Mouse (Mus musculus): ENCODE measurements around the gene Mapk10. TPM values are rescaled to one million over a fixed set of nuclear protein-coding genes. Genes with fewer than 3 reads are reported as not detected.
"Not testable (repeated sequence)": the region's sequence is repeated elsewhere in the genome, so short reads cannot be mapped to it uniquely, and the experiment has no call there.

The Mapk10 gene
- polyA plus RNA-seq, 2 experiments = 0.48 to 0.60 TPM

- no peak for DNase-seq (ENCODE audit: low spot score)
- WGBS = 74% methylated on average over 16 of the region's 16 CpGs
Measured at GRCm38 (mm10) chr5:102875628-102876027, 335.5 kb downstream of the Mapk10 start.

GRCm38 (mm10) chr5:102874605-102875298, 336.4 kb downstream of the Mapk10 start:
- H3K27me3 ChIP-seq (ENCODE audit: control insufficient read depth, insufficient read depth, low read length) = no peaks in the 10 kb centered on the region
- ATAC-seq (ENCODE audit: low FRiP score, low read depth) (no peak; the same call in 1 of the 2 replicates), DNase-seq (ENCODE audit: low spot score) (peak; percentile 82)
- no peak for TF ChIP-seq POLR2A (IDR thresholded peaks at IDR 0.05; ENCODE audit: borderline replicate concordance, extremely low read depth, insufficient read depth, insufficient read length)
- H3K4me3 ChIP-seq (replicated peaks; ENCODE audit: low read length) = no peak overlapping the region
- no peaks in the 10 kb centered on the region for H3K4me1 ChIP-seq (ENCODE audit: control insufficient read depth, insufficient read depth, low read length)
- H3K9me3 ChIP-seq (ENCODE audit: control insufficient read depth, low read length) = no peaks in the 10 kb centered on the region
- H3K9ac ChIP-seq (ENCODE audit: low read depth, low read length, severe bottlenecking) = no peak overlapping the region
- no peak overlapping the region for H3K4me2 ChIP-seq (replicated peaks; ENCODE audit: low read depth, low read length, severe bottlenecking)
- no peak overlapping the region for H3K27ac ChIP-seq (replicated peaks; ENCODE audit: low read depth, low read length)
- WGBS = 40% methylated on average over 11 of the region's 11 CpGs
- H3K36me3 ChIP-seq (ENCODE audit: control insufficient read depth, insufficient read depth, low read length) = no peaks in the 10 kb centered on the region

More at GRCm38 (mm10) chr5:102875628-102876027, 335.5 kb downstream of the Mapk10 start:
- no peak overlapping the region for H3K9ac ChIP-seq (ENCODE audit: low read depth, low read length, severe bottlenecking)
- H3K4me3 ChIP-seq (replicated peaks; ENCODE audit: low read length) = no peak overlapping the region
- H3K4me2 ChIP-seq (replicated peaks; ENCODE audit: low read depth, low read length, severe bottlenecking) = no peak overlapping the region
- no peak for ATAC-seq (ENCODE audit: low FRiP score, low read depth)
- no peak for TF ChIP-seq POLR2A (IDR thresholded peaks at IDR 0.05; ENCODE audit: borderline replicate concordance, extremely low read depth, insufficient read depth, insufficient read length)
- no peaks in the 10 kb centered on the region for H3K27me3 ChIP-seq (ENCODE audit: control insufficient read depth, insufficient read depth, low read length)
- no peak overlapping the region for H3K27ac ChIP-seq (replicated peaks; ENCODE audit: low read depth, low read length)
- no peaks in the 10 kb centered on the region for H3K4me1 ChIP-seq (ENCODE audit: control insufficient read depth, insufficient read depth, low read length)
- no peaks in the 10 kb centered on the region for H3K36me3 ChIP-seq (ENCODE audit: control insufficient read depth, insufficient read depth, low read length)
- H3K9me3 ChIP-seq (ENCODE audit: control insufficient read depth, low read length) = no peaks in the 10 kb centered on the region

- not testable (repeated sequence) for H3K27ac ChIP-seq (replicated peaks; ENCODE audit: low read depth, low read length); H3K36me3 ChIP-seq (ENCODE audit: control insufficient read depth, insufficient read depth, low read length); H3K9ac ChIP-seq (ENCODE audit: low read depth, low read length, severe bottlenecking); H3K9me3 ChIP-seq (ENCODE audit: control insufficient read depth, low read length); H3K4me1 ChIP-seq (ENCODE audit: control insufficient read depth, insufficient read depth, low read length); H3K27me3 ChIP-seq (ENCODE audit: control insufficient read depth, insufficient read depth, low read length); DNase-seq (ENCODE audit: low spot score); H3K4me2 ChIP-seq (replicated peaks; ENCODE audit: low read depth, low read length, severe bottlenecking); ATAC-seq (ENCODE audit: low FRiP score, low read depth); H3K4me3 ChIP-seq (replicated peaks; ENCODE audit: low read length)
- WGBS = 96% methylated on average over 8 of the region's 9 CpGs
Measured at GRCm38 (mm10) chr5:102872996-102873395, 338.1 kb downstream of the Mapk10 start.

GRCm38 (mm10) chr5:102868196-102868595, 342.9 kb downstream of the Mapk10 start:
- Histone ChIP-seq H3K4me3 (replicated peaks; ENCODE audit: low read length) (no peak overlapping the region), H3K27ac (replicated peaks; ENCODE audit: low read depth, low read length) (no peak overlapping the region), H3K36me3 (ENCODE audit: control insufficient read depth, insufficient read depth, low read length) (no peaks in the 10 kb centered on the region), H3K9ac (ENCODE audit: low read depth, low read length, severe bottlenecking) (no peak overlapping the region), H3K9me3 (ENCODE audit: control insufficient read depth, low read length) (no peaks in the 10 kb centered on the region), H3K27me3 (ENCODE audit: control insufficient read depth, insufficient read depth, low read length) (no peaks in the 10 kb centered on the region), H3K4me1 (ENCODE audit: control insufficient read depth, insufficient read depth, low read length) (no peaks in the 10 kb centered on the region), H3K4me2 (replicated peaks; ENCODE audit: low read depth, low read length, severe bottlenecking) (no peak overlapping the region)
- ATAC-seq (ENCODE audit: low FRiP score, low read depth) = no peak
- no peak for DNase-seq (ENCODE audit: low spot score)
- WGBS = 53% methylated on average over 5 of the region's 5 CpGs
- TF ChIP-seq POLR2A (IDR thresholded peaks at IDR 0.05; ENCODE audit: borderline replicate concordance, extremely low read depth, insufficient read depth, insufficient read length) = no peak

GRCm38 (mm10) chr5:102859749-102860148, 351.4 kb downstream of the Mapk10 start:
- DNase-seq (ENCODE audit: low spot score) (peak; percentile 16), ATAC-seq (ENCODE audit: low FRiP score, low read depth) (no peak)
- Histone ChIP-seq H3K4me2 (replicated peaks; ENCODE audit: low read depth, low read length, severe bottlenecking) (no peak overlapping the region), H3K9me3 (ENCODE audit: control insufficient read depth, low read length) (no peaks in the 10 kb centered on the region), H3K4me3 (replicated peaks; ENCODE audit: low read length) (no peak overlapping the region), H3K36me3 (ENCODE audit: control insufficient read depth, insufficient read depth, low read length) (peaks cover 7% of the 10 kb centered on the region; the same call in 1 of the 2 replicates), H3K27me3 (ENCODE audit: control insufficient read depth, insufficient read depth, low read length) (no peaks in the 10 kb centered on the region), H3K9ac (ENCODE audit: low read depth, low read length, severe bottlenecking) (no peak overlapping the region), H3K27ac (replicated peaks; ENCODE audit: low read depth, low read length) (no peak overlapping the region), H3K4me1 (ENCODE audit: control insufficient read depth, insufficient read depth, low read length) (no peaks in the 10 kb centered on the region)
- TF ChIP-seq POLR2A (IDR thresholded peaks at IDR 0.05; ENCODE audit: borderline replicate concordance, extremely low read depth, insufficient read depth, insufficient read length) = no peak
- 82% methylated on average over 11 of the region's 11 CpGs for WGBS

All from limb, embryonic 14.5 days (tissue).